Mouse (Mus musculus) retina, embryonic 14.5 days (tissue): ENCODE measurements around the gene Palld.

Experiments used
- DNase-seq: peaks from one replicate; pipeline ENCODE4 v3.0.0-alpha.2; 2015; ENCODE audit warnings: low spot score

The Palld gene

DNA sequence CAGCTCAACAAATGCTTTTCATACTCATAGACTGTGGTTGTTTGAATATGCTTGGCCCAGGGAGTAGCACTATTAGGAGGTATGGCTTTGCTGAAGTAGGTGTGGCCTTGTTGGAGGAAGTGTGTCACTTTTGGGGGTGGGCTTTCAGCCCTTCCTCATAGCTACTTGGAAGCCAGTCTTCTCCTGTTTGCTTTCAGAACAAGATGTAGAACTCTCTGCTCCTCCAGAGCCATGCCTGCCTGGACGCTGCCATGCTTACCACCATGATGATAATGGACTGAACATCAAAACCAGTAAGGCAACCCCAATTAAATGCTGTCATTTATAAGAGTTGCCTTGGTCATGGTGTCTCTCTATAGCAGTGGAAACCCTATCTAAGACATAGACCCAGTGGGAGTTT is 217.2 kb downstream of the Palld start:
- DNase-seq: no peak

DNA sequence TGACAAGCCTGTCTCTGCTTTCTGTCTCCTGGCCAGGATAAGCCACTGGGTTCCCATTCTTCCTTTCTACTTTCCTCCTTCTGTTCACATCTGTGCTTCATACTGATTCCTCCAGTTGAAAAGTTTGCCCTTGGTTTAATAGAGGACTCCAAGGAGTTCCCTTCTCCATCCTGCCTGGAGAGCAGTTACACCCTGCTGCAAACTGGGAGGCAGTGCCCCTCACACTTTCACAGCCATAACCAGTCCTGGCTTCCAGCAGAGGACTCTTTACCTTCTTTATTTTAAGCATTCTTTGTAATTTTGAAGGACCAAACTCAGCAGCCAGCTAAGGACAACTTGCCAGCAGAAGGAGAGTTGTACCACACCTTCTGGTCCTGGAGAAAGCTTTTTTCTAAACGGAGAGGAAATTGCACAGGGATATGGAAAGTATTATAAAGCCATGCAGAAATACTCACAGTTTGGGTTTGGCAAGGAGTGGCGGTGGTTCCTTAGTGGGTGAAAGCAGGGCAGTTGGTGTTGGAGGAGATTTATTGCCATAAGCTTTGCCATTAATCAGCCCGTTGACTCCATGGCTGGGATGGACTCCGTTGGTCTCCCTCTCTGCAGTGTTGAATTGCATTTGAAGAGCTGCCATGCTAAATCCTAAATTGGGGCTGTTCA is 218.1 kb downstream of the Palld start:
- no peak for DNase-seq

DNA sequence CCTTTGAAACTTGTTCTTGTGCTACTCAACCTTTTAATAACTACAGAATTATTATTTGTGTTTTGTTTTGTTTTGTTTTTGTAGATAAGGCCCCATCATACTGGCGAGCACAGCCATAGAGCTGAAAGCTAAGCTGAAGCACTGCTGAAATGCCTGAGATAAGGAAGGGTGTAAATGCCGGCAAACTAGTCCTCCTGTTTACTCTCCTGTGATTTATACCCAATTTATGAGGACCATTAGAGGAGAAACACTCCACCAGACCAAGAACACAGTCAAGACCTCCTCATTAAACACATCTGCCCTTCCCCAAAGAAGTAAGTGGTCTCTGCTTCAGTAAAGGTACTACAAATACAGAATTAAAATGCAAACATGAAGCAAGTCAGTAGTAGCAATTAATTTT is 219.6 kb downstream of the Palld start:
- no peak for DNase-seq

- DNase-seq: no peak
Observed at GRCm38 (mm10) chr8:61681217-61681616, 221.3 kb downstream of the Palld start.

DNA sequence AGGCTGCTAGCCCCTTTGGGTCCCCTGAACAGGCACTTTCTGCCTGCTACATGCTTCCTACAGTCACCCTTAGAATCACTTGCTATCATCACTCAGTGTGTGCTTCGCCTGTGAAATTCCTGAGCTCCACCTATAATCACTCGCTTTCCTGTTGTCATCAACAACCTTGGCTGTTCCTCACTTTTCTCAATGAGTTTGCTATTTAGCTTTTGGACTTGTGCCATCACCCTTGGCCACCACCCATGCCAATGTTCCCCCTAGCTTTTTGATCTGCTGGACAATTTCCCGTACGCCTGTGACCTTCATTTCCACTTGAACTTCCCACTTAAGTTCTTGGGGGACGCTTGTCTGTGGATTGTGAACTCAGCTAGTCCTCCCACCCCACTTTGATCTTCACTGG is 225.3 kb downstream of the Palld start:
- no peak for DNase-seq

DNA sequence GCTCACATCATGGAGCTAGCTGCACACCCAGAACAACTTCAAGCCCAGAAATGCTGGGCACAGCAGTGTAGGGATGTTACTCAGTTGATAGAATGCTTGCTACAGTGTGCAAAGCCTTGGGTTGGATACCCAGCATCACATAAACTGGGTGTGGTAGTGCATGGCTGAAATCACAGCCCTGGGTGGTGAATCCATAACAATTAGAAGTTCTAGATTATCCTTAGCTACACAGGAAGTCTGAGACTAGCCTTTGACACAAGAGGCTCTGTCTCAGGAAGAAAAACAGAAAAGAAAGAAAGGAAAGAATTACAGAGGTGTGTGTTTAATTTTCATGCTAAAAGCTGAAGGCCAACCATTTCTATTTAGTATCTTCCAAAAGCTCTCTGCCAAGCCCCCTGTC is 231.3 kb downstream of the Palld start:
- no peak for DNase-seq

DNA sequence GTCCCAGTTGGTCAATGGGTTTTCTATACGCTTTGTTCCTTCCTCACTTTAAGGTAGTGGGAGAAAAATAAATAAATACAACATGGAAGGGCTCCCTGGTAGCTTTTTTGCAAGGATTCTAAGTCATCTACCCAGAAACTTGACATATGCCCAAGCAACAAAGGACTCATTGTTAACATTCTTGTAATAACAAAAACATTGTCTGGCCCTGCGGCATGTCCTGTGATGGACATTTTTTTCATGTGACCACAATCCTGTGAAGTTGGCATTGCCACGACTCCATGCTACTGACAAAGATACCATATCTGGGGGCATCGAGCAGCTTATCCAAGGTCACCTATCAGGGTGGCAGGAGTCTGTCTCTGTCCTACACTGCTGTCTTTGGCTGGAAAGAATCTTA is 232.1 kb downstream of the Palld start:
- DNase-seq: no peak

- no peak for DNase-seq
Observed at GRCm38 (mm10) chr8:61666919-61667318, 235.6 kb downstream of the Palld start.

GRCm38 (mm10) chr8:61665021-61665420 is 237.5 kb downstream of the Palld start:
- no peak for DNase-seq

- no peak for DNase-seq
Observed at GRCm38 (mm10) chr8:61664162-61664561, 238.3 kb downstream of the Palld start.

GRCm38 (mm10) chr8:61662829-61663228 is 239.7 kb downstream of the Palld start:
- no peak for DNase-seq

GRCm38 (mm10) chr8:61661611-61662010 is 240.9 kb downstream of the Palld start:
- no peak for DNase-seq

GRCm38 (mm10) chr8:61660961-61661360 is 241.5 kb downstream of the Palld start:
- DNase-seq: no peak

GRCm38 (mm10) chr8:61651955-61652354 is 250.5 kb downstream of the Palld start:
- no peak for DNase-seq

DNA sequence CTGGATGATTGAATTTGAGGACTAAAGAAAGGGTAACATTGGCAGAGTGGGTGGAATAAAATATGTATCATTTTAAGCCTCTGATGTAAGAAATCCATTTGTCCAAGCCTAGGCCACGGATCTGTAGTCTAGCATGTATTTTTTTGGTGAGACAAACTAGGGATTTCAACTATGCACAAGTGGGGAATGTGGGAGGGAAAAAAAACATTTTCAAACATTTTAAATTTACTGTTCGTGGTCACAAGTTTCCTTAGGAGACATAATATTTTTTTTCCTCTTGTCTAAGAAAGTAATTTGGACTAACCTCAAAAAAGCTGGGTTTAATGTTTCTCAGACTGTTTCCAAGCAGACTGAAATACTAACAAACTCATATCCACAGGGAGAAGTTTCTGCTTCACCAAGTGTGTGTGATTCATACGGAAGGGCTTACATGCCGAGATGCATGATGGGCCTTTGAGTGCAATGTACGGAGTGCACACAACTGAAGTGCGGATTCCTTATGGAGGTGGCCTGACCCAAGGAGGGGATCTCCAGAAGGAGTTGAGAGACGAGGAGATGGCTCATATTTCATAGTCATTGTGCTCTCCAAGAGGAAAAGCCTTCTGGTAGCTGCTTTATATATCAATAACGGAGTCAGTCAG is 256.2 kb downstream of the Palld start:
- no peak for DNase-seq

- no peak for DNase-seq
Observed at GRCm38 (mm10) chr8:61645642-61646041, 256.8 kb downstream of the Palld start.

DNA sequence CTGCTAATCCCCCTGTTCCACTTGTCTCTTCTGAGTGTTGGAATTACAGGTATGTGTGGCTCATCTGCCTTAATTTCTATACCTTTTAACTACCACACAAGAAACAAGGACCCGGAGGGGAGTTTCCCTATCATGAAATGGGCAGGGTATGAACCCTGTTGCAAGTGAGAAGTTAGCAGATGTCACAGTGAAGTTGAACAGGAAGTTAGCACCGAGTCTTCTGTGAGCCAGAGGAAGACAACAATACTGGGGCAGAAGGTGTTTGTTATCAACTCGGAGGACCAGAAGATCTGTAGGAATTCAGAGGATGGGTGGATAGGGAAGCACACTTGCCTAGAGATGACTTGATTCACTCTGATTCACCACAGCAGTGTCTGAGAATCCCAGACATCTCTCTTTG is 259.3 kb downstream of the Palld start:
- DNase-seq: no peak

- no peak for DNase-seq
Observed at GRCm38 (mm10) chr8:61642358-61642847, 260.1 kb downstream of the Palld start.

DNA sequence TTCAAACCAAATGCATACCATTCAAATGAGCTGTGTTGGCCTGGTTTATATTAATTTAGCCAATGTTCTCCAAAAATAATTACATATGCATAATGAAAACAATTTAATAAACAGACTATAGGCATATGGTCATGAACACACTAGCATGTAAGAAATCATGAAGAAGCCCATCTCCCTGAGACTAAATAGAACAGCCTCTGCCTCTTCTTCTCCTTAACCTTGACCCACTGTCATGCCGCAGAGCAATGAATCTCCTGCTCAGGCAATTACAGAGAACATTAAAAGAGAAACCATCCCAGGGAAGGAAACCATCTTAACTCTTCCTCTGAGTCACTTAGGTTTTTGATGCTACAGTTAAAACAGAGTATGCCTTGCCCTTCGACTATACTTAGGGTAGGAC is 262.9 kb downstream of the Palld start:
- DNase-seq: no peak

DNA sequence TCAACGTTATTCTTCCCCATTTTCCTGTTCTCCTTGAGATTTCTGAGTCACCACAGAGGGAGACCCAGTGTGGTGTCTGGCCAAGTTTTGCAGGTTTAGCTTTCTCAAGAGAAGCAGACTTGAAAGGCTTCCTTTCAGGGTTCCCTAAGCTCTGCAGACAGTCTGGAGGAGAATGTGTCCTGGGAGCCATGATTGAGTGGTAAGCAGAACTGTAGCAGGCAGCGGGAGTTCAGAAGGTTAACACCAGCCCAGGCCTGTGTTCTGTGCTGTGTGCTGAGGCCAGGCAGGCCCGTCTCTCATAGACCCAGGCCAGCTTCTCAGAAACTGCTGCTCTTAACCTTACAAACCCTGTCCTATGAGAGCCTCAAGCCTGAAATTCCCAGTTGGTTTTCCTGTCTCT is 263.5 kb downstream of the Palld start:
- DNase-seq: no peak

DNA sequence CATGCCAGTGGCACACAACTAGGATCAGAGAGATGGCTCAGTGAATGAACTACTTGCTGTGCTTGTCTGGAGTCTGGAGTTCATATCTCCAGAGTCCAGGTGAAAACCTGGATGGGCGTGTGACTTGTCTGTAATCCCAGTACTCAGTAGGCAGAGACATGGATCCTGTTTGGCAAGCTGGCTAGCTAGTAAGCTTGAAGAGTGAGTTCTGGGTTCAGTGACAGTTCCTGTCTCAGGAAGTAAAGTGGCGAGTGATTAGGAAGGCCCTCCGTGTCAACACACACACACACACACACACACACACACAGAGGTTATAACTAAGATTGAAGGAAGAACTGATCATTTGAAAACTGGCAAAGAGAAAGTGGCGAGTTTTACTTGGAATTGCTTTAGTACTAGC is 264.8 kb downstream of the Palld start:
- DNase-seq: no peak

DNA sequence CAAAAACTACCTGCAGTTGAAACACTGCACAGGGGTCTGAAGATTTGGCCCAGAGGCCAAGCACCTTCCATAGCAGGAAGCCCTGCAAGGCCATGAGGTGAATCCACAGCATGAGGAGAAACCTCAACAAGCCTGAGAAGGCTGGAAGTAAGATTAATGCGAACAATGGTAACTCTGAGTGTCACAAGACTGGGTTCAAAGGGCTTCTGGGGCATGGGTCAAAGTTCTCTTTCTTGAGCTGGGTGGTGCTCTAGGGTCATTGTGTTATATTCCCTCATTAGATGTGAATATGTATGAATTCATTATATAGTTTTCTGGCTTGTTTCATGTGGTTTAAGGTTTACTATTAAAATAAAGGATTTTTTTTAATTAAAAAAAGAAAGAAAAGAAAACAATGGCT is 267.7 kb downstream of the Palld start:
- no peak for DNase-seq

DNA sequence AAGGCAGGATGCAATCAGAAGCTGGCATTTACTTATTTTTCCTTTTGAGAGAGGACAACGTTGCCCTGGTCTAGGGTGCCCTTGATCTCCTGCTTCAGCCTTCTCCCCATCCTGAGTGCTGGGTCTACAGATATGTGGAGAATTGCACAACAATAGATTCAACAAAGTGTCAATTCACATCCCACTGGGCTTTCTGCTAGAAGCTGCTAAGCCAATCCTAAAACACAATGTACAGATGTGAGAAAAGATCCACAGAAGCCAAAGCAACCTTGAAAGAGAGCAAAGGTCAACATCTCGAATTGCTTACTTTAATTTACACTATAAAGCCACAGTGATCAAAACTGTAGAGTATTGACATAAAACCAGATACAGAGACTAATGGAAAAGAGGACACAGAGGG is 270.2 kb downstream of the Palld start:
- no peak for DNase-seq

GRCm38 (mm10) chr8:61629631-61629968 is 272.9 kb downstream of the Palld start:
- DNase-seq: no peak
